Mouse (Mus musculus) embryonic fibroblast, embryonic 13.5 days (primary cell): ENCODE data around the gene Zscan18.

Source experiments
- CTCF ChIP-seq: IDR thresholded peaks from 2 replicates; pipeline ENCODE4 v1.5.1; 2011; ENCODE audit warnings: mild to moderate bottlenecking, control low read depth, low read length, moderate library complexity, borderline replicate concordance; ENCODE audit not compliant: insufficient read depth
- POLR2A ChIP-seq: IDR thresholded peaks from 2 replicates; pipeline ENCODE4 v1.6.1; 2011; ENCODE audit warnings: low read depth, mild to moderate bottlenecking, control low read depth, low read length, moderate library complexity

GRCm38 (mm10) chr7:12780151-12780830 lies 23.1 kb downstream of the Zscan18 start:
- TF ChIP-seq CTCF (no peak), POLR2A (no peak)
